Mouse (Mus musculus) C2C12 (cell line): ENCODE results near the gene Minpp1. TPM values are rescaled to one million over a fixed set of nuclear protein-coding genes. Genes with fewer than 3 reads are reported as not detected.

Experiments
- H3K27me3 ChIP-seq: one replicate; pipeline ENCODE4 v1.6.1; 2011; ENCODE audit not compliant: control insufficient read depth, insufficient read depth, insufficient read length
- H3K36me3 ChIP-seq: one replicate; pipeline ENCODE4 v1.6.1; 2011; ENCODE audit not compliant: control insufficient read depth, insufficient read depth
- H3K4me3 ChIP-seq: one replicate; pipeline ENCODE4 v1.5.1; 2011; ENCODE audit warnings: mild to moderate bottlenecking, control low read depth; ENCODE audit not compliant: poor library complexity, insufficient read depth, severe bottlenecking
- H3K79me2 ChIP-seq: one replicate; pipeline ENCODE4 v1.6.1; 2011; ENCODE audit not compliant: control insufficient read depth, insufficient read depth
- H3K79me3 ChIP-seq: one replicate; pipeline ENCODE4 v1.6.1; 2011; ENCODE audit warnings: low read depth, control low read depth
- H3ac ChIP-seq: one replicate; pipeline ENCODE3; 2011; ENCODE audit warnings: low read depth; ENCODE audit not compliant: control insufficient read depth, insufficient read length
- CEBPB ChIP-seq: IDR thresholded peaks from one replicate; pipeline ENCODE4 v1.6.1; 2011; ENCODE audit warnings: low read depth, mild to moderate bottlenecking, control low read depth, moderate library complexity
- CTCF ChIP-seq: IDR thresholded peaks from one replicate; pipeline ENCODE4 v1.5.1; 2011; ENCODE audit not compliant: control insufficient read depth, insufficient read depth, insufficient read length
- FOSL1 ChIP-seq: IDR thresholded peaks from one replicate; pipeline ENCODE4 v1.8.0; 2011; ENCODE audit warnings: mild to moderate bottlenecking, low read length; ENCODE audit not compliant: poor library complexity, insufficient read depth, severe bottlenecking
- MAX ChIP-seq: IDR thresholded peaks from one replicate; pipeline ENCODE4 v1.6.1; 2011; ENCODE audit warnings: mild to moderate bottlenecking, control low read depth
- MYOD1 ChIP-seq: IDR thresholded peaks from one replicate; pipeline ENCODE4 v1.6.1; 2011; ENCODE audit warnings: low read depth; ENCODE audit not compliant: control insufficient read depth, insufficient read length
- MYOG ChIP-seq: IDR thresholded peaks from one replicate; pipeline ENCODE4 v1.6.1; 2011; ENCODE audit not compliant: control insufficient read depth, insufficient read length; ENCODE audit errors: extremely low read depth
- USF1 ChIP-seq: IDR thresholded peaks from one replicate; pipeline ENCODE4 v1.6.1; 2011; ENCODE audit warnings: low read depth, mild to moderate bottlenecking, control low read depth, moderate library complexity
- polyA plus RNA-seq: library from polyadenylated mRNA; unstranded; fragments of >200 nt; fragmentation: generic; extraction: Trizol; gene quantifications from one replicate; pipeline ENCODE4 v1.2.1, GENCODE M21; 2012; ENCODE audit warnings: missing spikeins

The Minpp1 gene
- polyA plus RNA-seq, 1 experiment = 30.4 TPM

DNA sequence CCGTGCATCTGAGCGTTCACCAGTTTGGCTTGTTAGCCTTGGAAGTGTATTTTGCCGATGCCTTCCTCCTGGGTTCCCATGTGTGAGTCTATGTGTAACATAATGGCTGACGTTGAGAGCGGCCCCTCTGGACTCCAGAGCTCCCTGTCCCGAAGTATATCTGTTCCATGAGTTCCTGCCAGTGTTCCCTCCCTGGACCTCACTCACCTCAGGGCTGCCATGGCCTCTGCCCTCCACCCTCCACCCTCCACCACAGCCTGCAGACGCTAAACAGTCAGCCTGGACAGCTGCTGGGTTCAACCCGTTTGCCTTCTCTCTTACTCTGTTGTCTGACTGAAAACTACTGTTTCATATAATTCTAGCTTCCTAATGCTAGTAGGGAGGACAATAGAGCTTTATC is 20.5 kb downstream of the Minpp1 start:
- H3K79me3 ChIP-seq = peaks cover 16% of the 10 kb centered on the region
- peaks cover 71% of the 10 kb centered on the region for H3K79me2 ChIP-seq
- H3K4me3 ChIP-seq = no peak overlapping the region
- H3K36me3 ChIP-seq = peaks cover 50% of the 10 kb centered on the region
- H3K27me3 ChIP-seq = no peaks in the 10 kb centered on the region
- TF ChIP-seq MYOG = no peak
- no peak for TF ChIP-seq USF1
- no peak for TF ChIP-seq FOSL1
- no peak for TF ChIP-seq MAX
- no peak for TF ChIP-seq CTCF
- no peak for TF ChIP-seq MYOD1
- TF ChIP-seq CEBPB = no peak
- H3ac ChIP-seq = no peak overlapping the region

DNA sequence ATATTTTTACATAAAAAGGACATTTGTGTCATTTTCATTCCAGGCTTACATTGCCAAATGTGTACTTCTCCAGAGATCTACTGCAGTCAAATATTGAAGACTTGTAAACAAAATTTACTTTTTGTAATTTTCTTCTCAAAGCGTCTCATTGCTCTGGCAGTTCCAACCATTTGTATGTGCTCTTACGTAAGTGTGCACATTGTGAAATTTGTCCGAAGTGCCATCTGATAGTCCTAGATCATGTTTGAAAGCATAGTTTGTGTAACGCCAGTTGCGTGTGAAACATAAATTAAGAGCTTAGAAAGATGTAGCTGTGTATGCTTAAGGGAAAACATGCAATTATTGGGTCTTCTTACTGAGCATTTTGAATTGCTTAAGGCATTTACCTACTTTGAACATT is 20.9 kb downstream of the Minpp1 start:
- Histone ChIP-seq H3K27me3 (no peaks in the 10 kb centered on the region), H3K4me3 (no peak overlapping the region), H3K36me3 (peaks cover 50% of the 10 kb centered on the region), H3ac (no peak overlapping the region), H3K79me2 (peaks cover 67% of the 10 kb centered on the region), H3K79me3 (peaks cover 16% of the 10 kb centered on the region)
- no peak for TF ChIP-seq MYOG
- no peak for TF ChIP-seq CEBPB

DNA sequence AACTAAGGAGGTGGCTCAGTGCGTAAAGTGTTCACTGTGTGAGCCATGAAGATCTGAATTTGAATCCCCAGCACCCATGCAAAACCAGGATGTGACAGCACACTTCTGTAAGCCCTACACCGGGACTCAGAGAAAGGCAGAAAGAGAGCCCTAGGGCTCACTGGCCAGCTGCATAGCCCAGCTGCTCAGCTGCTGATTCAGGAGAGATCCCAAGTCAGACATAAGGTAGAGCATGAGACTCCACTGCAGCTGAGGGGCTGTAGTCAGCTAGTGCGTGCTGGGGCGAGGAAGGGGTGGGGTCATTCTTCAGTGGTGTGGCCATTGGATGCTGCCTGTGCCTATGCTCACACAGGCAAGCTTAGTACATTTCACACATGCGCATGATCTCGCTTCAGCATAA is 21.5 kb downstream of the Minpp1 start:
- Histone ChIP-seq H3K36me3 (peaks cover 55% of the 10 kb centered on the region), H3K79me2 (peaks cover 62% of the 10 kb centered on the region), H3ac (no peak overlapping the region), H3K79me3 (peaks cover 15% of the 10 kb centered on the region), H3K4me3 (no peak overlapping the region), H3K27me3 (no peaks in the 10 kb centered on the region)
- no peak for TF ChIP-seq CTCF
- no peak for TF ChIP-seq FOSL1
- no peak for TF ChIP-seq USF1
- no peak for TF ChIP-seq MYOD1
- TF ChIP-seq CEBPB = no peak
- TF ChIP-seq MAX = no peak
- no peak for TF ChIP-seq MYOG

DNA sequence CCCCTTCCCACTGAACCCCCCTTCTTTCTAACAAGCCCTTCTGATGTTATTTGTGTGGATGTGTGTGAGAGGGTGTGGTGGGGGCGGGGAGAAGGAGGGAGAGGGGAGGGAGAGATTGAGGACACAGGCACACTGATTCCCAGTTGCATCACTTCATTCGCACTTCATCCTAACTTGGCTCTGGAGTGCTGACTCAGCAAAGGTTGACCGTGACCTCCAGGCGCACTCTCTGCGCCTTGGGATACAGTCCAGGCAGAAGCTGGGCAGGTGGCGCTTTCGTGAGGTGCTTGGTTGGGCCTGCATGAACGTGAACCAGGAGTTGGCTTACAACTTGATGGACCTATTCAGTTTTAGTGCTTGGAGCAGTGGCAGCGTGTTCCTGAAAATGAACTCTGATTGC is 22.0 kb downstream of the Minpp1 start:
- peaks cover 59% of the 10 kb centered on the region for H3K36me3 ChIP-seq
- no peak overlapping the region for H3ac ChIP-seq
- H3K4me3 ChIP-seq = no peak overlapping the region
- no peaks in the 10 kb centered on the region for H3K27me3 ChIP-seq
- peaks cover 58% of the 10 kb centered on the region for H3K79me2 ChIP-seq
- H3K79me3 ChIP-seq = peaks cover 15% of the 10 kb centered on the region
- TF ChIP-seq MYOG (no peak), MYOD1 (no peak), CTCF (no peak)

DNA sequence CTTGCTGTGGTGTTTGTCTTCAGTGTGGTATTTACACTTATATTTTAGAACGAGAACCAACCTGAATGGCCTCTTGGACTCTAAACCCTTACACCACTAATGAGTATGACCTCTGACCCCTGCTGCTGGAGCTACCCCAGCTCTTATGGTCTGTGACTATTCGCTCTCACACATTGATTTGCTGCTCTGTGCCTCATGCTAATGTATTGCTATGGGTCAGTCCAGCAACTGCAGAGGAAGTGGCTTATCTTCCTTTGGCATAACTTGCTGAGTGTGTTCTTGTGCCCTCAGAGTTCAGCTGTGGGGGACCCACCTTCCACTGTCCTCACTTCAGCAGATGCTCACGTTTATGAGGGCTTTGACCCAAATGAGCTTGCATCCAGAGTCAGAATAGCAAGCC is 24.7 kb downstream of the Minpp1 start:
- Histone ChIP-seq H3K27me3 (no peaks in the 10 kb centered on the region), H3K36me3 (peaks cover 77% of the 10 kb centered on the region), H3ac (no peak overlapping the region), H3K4me3 (no peak overlapping the region), H3K79me3 (peaks cover 7% of the 10 kb centered on the region), H3K79me2 (peaks cover 38% of the 10 kb centered on the region)
- TF ChIP-seq MYOD1 (no peak), MYOG (no peak), CTCF (no peak), CEBPB (no peak), FOSL1 (no peak), MAX (no peak), USF1 (no peak)

DNA sequence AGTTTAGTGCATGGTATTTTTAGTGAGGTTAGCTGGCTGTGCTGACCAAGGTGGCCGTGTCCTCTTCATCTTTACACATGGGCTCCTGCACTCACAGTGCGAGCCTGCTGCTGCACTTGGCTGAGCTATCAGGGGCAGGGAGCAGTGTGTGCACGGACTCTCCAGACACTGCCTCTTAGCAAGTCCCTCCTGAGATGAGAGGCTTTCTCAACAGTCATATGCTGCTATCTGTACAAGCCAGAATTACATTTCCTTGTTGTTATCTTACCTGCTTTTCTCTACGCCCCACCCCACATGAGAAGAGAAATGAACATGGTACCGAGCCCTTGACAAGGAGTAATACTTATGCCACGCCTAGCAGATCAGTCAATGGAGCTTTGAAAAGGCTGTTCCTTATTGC is 25.4 kb downstream of the Minpp1 start:
- peaks cover 37% of the 10 kb centered on the region for H3K79me2 ChIP-seq
- H3K79me3 ChIP-seq = peaks cover 7% of the 10 kb centered on the region
- TF ChIP-seq CEBPB = no peak
- TF ChIP-seq FOSL1 = no peak
- TF ChIP-seq CTCF = no peak
- no peak for TF ChIP-seq MYOG
- no peak for TF ChIP-seq MYOD1
- no peak for TF ChIP-seq USF1
- no peak for TF ChIP-seq MAX
- H3K4me3 ChIP-seq = no peak overlapping the region
- no peak overlapping the region for H3ac ChIP-seq
- peaks cover 77% of the 10 kb centered on the region for H3K36me3 ChIP-seq
- no peaks in the 10 kb centered on the region for H3K27me3 ChIP-seq
